Mouse (Mus musculus): ENCODE results near the gene Ttc21a. TPM values are rescaled to one million over a fixed set of nuclear protein-coding genes. Genes with fewer than 3 reads are reported as not detected.

Gene Ttc21a
- polyA plus RNA-seq, 1 experiment from 2014 or later: 0.04 TPM

- whole genome bisulfite sequencing: 37% methylated on average over 6 of the region's 6 CpGs
- no peak overlapping the region for H3K4me2 ChIP-seq (ENCODE audit: low read depth, low read length)
Observed at GRCm38 (mm10) chr9:119950434-119950833, 13.0 kb downstream of the Ttc21a start.

DNA sequence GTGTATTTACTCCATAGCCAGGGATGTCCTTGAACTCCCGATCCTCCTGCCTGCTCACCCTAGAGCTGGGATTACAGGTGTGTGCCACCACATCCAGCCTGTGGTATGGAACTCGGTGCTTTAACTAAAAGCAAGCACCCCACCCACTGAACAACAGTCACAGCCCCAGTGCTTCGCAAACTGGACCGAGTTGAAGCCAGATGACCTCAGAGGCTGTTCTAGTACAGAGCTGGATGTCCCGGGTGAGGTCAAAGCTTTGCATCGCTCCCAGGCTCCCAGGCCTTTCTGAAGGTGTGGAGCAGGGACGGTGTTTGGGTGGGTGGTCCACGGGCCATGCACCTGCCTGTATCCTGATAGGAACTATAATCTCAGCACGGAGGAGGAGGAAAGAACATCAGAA lies 14.0 kb downstream of the Ttc21a start:
- Histone ChIP-seq H3K27me3 (replicated peaks; ENCODE audit: control insufficient read depth, insufficient read depth, low read length) (no peaks in the 10 kb centered on the region), H3K4me1 (ENCODE audit: control insufficient read depth, insufficient read depth, low read length) (peaks cover 5% of the 10 kb centered on the region; the same call in 1 of the 2 replicates), H3K27ac (ENCODE audit: low read length) (no peak overlapping the region), H3K9ac (ENCODE audit: low read depth, low read length) (no peak overlapping the region), H3K4me3 (ENCODE audit: low read length) (no peak overlapping the region), H3K36me3 (ENCODE audit: control insufficient read depth, insufficient read depth, low read length) (no peaks in the 10 kb centered on the region), H3K9me3 (ENCODE audit: control insufficient read depth, low read length) (no peaks in the 10 kb centered on the region), H3K4me2 (ENCODE audit: low read depth, low read length) (no peak overlapping the region)
- ATAC-seq: no peak
- 83% methylated on average over 9 of the region's 9 CpGs for WGBS

More at GRCm38 (mm10) chr9:119950434-119950833, 13.0 kb downstream of the Ttc21a start:
- Histone ChIP-seq H3K27me3 (replicated peaks; ENCODE audit: control insufficient read depth, insufficient read depth, low read length) (no peaks in the 10 kb centered on the region), H3K36me3 (ENCODE audit: control insufficient read depth, insufficient read depth, low read length) (no peaks in the 10 kb centered on the region), H3K9me3 (ENCODE audit: control insufficient read depth, low read length) (no peaks in the 10 kb centered on the region), H3K4me3 (ENCODE audit: low read length) (no peak overlapping the region), H3K9ac (ENCODE audit: low read depth, low read length) (no peak overlapping the region), H3K27ac (ENCODE audit: low read length) (no peak overlapping the region), H3K4me1 (ENCODE audit: control insufficient read depth, insufficient read depth, low read length) (peaks cover 5% of the 10 kb centered on the region; the same call in 1 of the 2 replicates)
- no peak for ATAC-seq

DNA sequence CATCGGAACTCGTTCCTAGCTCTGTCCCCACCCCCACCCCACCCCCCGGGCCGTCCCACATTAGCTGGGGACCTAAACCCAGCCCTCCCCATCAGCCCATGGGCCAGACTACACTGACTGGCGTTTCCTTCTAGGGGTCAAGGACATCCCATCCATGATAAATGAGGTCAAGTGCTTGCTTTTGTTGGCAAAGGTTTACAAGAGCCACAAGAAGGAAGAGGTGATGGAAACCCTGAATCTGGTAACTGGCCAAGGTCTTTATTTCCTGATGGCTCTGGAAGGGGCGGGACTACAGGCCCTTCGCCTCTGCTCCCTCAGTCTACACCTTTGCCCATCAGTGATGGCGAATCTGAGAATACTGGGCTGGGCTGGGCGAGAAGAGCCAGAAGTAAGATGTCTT lies 21.4 kb downstream of the Ttc21a start:
- H3K4me2 ChIP-seq (ENCODE audit: low read depth, low read length): no peak overlapping the region
- no peaks in the 10 kb centered on the region for H3K9me3 ChIP-seq (ENCODE audit: control insufficient read depth, low read length)
- H3K36me3 ChIP-seq (ENCODE audit: control insufficient read depth, insufficient read depth, low read length): no peaks in the 10 kb centered on the region
- no peak overlapping the region for H3K4me3 ChIP-seq (ENCODE audit: low read length)
- H3K4me1 ChIP-seq (ENCODE audit: control insufficient read depth, insufficient read depth, low read length): no peaks in the 10 kb centered on the region
- no peak overlapping the region for H3K27ac ChIP-seq (ENCODE audit: low read length)
- 67% methylated on average over 9 of the region's 9 CpGs for WGBS
- no peak for ATAC-seq
- no peaks in the 10 kb centered on the region for H3K27me3 ChIP-seq (replicated peaks; ENCODE audit: control insufficient read depth, insufficient read depth, low read length)
- H3K9ac ChIP-seq (ENCODE audit: low read depth, low read length): no peak overlapping the region

DNA sequence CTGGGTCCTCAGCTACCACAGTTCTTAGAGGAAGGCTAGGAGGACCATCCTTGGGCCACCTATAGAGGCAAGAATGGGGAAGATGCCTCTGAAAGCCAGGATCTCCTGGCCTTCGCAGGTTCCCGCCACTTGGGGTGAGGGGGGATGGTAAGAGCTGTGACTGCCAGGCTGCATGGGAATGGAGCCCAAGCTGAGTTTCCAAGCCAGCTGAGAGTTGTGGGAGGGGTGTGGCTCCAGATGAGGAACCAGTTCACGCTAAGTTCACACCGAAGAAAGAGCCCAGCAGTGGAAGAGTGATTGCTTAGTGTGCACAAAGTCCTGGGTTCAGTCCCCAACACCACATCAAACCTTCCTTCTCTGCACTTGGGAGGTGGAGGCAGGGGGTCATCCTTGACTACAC lies 24.8 kb downstream of the Ttc21a start:
- no peaks in the 10 kb centered on the region for H3K27me3 ChIP-seq (replicated peaks; ENCODE audit: control insufficient read depth, insufficient read depth, low read length)
- no peaks in the 10 kb centered on the region for H3K9me3 ChIP-seq (ENCODE audit: control insufficient read depth, low read length)
- no peaks in the 10 kb centered on the region for H3K36me3 ChIP-seq (ENCODE audit: control insufficient read depth, insufficient read depth, low read length)
- WGBS: 71% methylated on average over 4 of the region's 4 CpGs
- no peak overlapping the region for H3K27ac ChIP-seq (ENCODE audit: low read length)
- H3K4me3 ChIP-seq (ENCODE audit: low read length): no peak overlapping the region
- peaks cover 4% of the 10 kb centered on the region; the same call in 1 of the 2 replicates for H3K4me1 ChIP-seq (ENCODE audit: control insufficient read depth, insufficient read depth, low read length)
- no peak overlapping the region for H3K4me2 ChIP-seq (ENCODE audit: low read depth, low read length)
- no peak overlapping the region for H3K9ac ChIP-seq (ENCODE audit: low read depth, low read length)
- no peak for ATAC-seq

- Histone ChIP-seq H3K36me3 (ENCODE audit: control insufficient read depth, insufficient read depth, low read length) (no peaks in the 10 kb centered on the region), H3K9ac (ENCODE audit: low read depth, low read length) (no peak overlapping the region; the same call in 1 of the 2 replicates), H3K27ac (ENCODE audit: low read length) (no peak overlapping the region), H3K9me3 (ENCODE audit: control insufficient read depth, low read length) (no peaks in the 10 kb centered on the region), H3K27me3 (replicated peaks; ENCODE audit: control insufficient read depth, insufficient read depth, low read length) (no peaks in the 10 kb centered on the region), H3K4me1 (ENCODE audit: control insufficient read depth, insufficient read depth, low read length) (peaks cover 4% of the 10 kb centered on the region; the same call in 1 of the 2 replicates), H3K4me3 (ENCODE audit: low read length) (no peak overlapping the region), H3K4me2 (ENCODE audit: low read depth, low read length) (peak overlapping the region; percentile 13; the same call in 1 of the 2 replicates)
- WGBS: 16% methylated on average over 21 of the region's 21 CpGs
- ATAC-seq: peak; percentile 80
Observed at GRCm38 (mm10) chr9:119962987-119963667, 25.7 kb downstream of the Ttc21a start.

DNA sequence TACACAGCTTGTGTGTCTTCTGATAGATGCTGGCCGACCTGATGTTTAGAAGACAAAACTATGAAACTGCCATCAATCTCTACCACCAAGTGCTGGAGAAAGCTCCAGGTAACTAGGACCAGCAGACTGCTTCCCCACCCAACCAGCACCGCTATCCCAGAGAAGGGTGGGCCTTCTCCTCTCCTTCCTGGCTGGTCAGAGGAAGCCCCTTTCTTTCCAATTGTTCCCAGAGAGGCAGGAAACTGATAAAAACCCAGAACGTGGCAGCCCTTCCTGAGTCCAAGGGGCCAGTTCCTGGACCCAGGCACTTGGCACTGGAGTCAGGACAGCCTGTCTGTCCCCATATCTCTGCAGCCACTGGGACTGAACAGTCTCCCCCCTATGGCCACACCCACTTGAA lies 26.8 kb downstream of the Ttc21a start:
- no peak for ATAC-seq
- no peaks in the 10 kb centered on the region for H3K36me3 ChIP-seq (ENCODE audit: control insufficient read depth, insufficient read depth, low read length)
- 78% methylated on average over 3 of the region's 3 CpGs for WGBS
- H3K27me3 ChIP-seq (replicated peaks; ENCODE audit: control insufficient read depth, insufficient read depth, low read length): no peaks in the 10 kb centered on the region
- H3K4me3 ChIP-seq (ENCODE audit: low read length): no peak overlapping the region
- H3K4me2 ChIP-seq (ENCODE audit: low read depth, low read length): no peak overlapping the region
- no peak overlapping the region for H3K27ac ChIP-seq (ENCODE audit: low read length)
- H3K9me3 ChIP-seq (ENCODE audit: control insufficient read depth, low read length): no peaks in the 10 kb centered on the region
- H3K4me1 ChIP-seq (ENCODE audit: control insufficient read depth, insufficient read depth, low read length): peaks cover 4% of the 10 kb centered on the region; the same call in 1 of the 2 replicates
- H3K9ac ChIP-seq (ENCODE audit: low read depth, low read length): no peak overlapping the region

- Histone ChIP-seq H3K27ac (ENCODE audit: low read length) (no peak overlapping the region), H3K4me3 (ENCODE audit: low read length) (no peak overlapping the region), H3K4me2 (ENCODE audit: low read depth, low read length) (no peak overlapping the region), H3K36me3 (ENCODE audit: control insufficient read depth, insufficient read depth, low read length) (no peaks in the 10 kb centered on the region), H3K4me1 (ENCODE audit: control insufficient read depth, insufficient read depth, low read length) (peaks cover 4% of the 10 kb centered on the region; the same call in 1 of the 2 replicates), H3K9me3 (ENCODE audit: control insufficient read depth, low read length) (no peaks in the 10 kb centered on the region), H3K27me3 (replicated peaks; ENCODE audit: control insufficient read depth, insufficient read depth, low read length) (no peaks in the 10 kb centered on the region), H3K9ac (ENCODE audit: low read depth, low read length) (no peak overlapping the region)
- no peak for ATAC-seq
- WGBS: 56% methylated on average over 3 of the region's 3 CpGs
Observed at GRCm38 (mm10) chr9:119965186-119965585, 27.8 kb downstream of the Ttc21a start.

GRCm38 (mm10) chr9:119966221-119966910 lies 29.0 kb downstream of the Ttc21a start:
- Histone ChIP-seq H3K4me2 (ENCODE audit: low read depth, low read length) (no peak overlapping the region), H3K4me3 (ENCODE audit: low read length) (no peak overlapping the region), H3K4me1 (ENCODE audit: control insufficient read depth, insufficient read depth, low read length) (peaks cover 6% of the 10 kb centered on the region; the same call in 1 of the 2 replicates), H3K27me3 (replicated peaks; ENCODE audit: control insufficient read depth, insufficient read depth, low read length) (no peaks in the 10 kb centered on the region), H3K9me3 (ENCODE audit: control insufficient read depth, low read length) (no peaks in the 10 kb centered on the region), H3K27ac (ENCODE audit: low read length) (no peak overlapping the region), H3K9ac (ENCODE audit: low read depth, low read length) (no peak overlapping the region), H3K36me3 (ENCODE audit: control insufficient read depth, insufficient read depth, low read length) (no peaks in the 10 kb centered on the region)
- WGBS: 84% methylated on average over 26 of the region's 26 CpGs
- ATAC-seq: no peak

DNA sequence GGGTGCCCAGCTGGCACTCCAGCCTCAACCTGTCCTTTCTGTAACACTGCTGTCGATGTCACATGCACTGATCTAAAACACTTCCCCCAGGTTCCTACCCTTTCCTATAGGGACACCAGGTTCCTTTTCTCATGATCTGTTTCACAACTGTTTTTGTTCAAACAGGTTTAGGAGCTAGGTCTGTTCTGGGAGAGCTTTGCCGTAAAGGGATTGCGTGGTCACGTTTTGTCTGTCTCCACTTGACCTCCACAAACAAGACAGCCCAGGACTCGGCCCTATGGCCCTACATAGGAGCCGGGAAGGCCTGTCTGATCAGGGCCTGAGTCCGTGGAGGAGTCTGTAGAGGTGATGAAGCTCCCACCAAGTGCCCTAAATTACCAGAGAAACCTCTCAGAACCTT lies 32.4 kb downstream of the Ttc21a start:
- Histone ChIP-seq H3K27me3 (replicated peaks; ENCODE audit: control insufficient read depth, insufficient read depth, low read length) (no peaks in the 10 kb centered on the region), H3K9ac (ENCODE audit: low read depth, low read length) (no peak overlapping the region), H3K4me3 (ENCODE audit: low read length) (no peak overlapping the region), H3K36me3 (ENCODE audit: control insufficient read depth, insufficient read depth, low read length) (peaks cover 13% of the 10 kb centered on the region), H3K9me3 (ENCODE audit: control insufficient read depth, low read length) (no peaks in the 10 kb centered on the region), H3K27ac (ENCODE audit: low read length) (no peak overlapping the region), H3K4me1 (ENCODE audit: control insufficient read depth, insufficient read depth, low read length) (0 out of 2 replicates have a peak, but pooled peaks cover 2% of the 10 kb centered on the region), H3K4me2 (ENCODE audit: low read depth, low read length) (no peak overlapping the region)
- ATAC-seq: no peak
- WGBS: 79% methylated on average over 7 of the region's 7 CpGs

Data from intestine, embryonic 16.5 days (tissue).